Mouse (Mus musculus) heart, postnatal 0 days (tissue): ENCODE results near the gene Sdad1.

ENCODE experiments used
- CTCF ChIP-seq: IDR thresholded peaks from 2 replicates; pipeline ENCODE4 v1.5.1; 2016; ENCODE audit warnings: antibody characterized with exemption, control low read depth, low read depth
- EP300 ChIP-seq: IDR thresholded peaks from 2 replicates; pipeline ENCODE4 v1.6.1; 2016; ENCODE audit warnings: antibody characterized with exemption, low read depth

DNA sequence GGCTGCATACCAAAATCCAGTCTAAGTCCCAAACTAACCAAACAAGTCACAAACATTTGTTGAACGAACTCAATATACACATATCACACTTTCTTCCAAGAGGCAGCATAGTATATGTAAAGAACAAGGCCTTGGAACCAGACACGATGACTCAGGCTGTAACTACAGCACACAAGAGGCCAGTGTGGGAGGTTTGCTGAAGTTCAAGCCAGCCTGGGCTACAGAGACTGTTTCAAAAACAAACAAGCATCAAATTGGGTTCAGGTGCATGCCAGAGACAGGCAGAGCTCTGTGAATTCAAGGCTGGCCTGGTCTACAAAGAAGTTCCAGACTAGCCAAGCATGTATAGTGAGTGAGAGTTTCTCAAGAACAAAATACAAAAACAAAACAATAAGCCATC is 15.8 kb downstream of the Sdad1 start:
- TF ChIP-seq CTCF (no peak), EP300 (no peak)
